Mouse (Mus musculus): ENCODE data around the gene Trak2.
A peak's percentile ranks its signal among the peaks of the same experiment; 100 is the strongest.
"Not testable (repeated sequence)": the region's sequence is repeated elsewhere in the genome, so short reads cannot be mapped to it uniquely, and the experiment has no call there.

Gene Trak2

DNA sequence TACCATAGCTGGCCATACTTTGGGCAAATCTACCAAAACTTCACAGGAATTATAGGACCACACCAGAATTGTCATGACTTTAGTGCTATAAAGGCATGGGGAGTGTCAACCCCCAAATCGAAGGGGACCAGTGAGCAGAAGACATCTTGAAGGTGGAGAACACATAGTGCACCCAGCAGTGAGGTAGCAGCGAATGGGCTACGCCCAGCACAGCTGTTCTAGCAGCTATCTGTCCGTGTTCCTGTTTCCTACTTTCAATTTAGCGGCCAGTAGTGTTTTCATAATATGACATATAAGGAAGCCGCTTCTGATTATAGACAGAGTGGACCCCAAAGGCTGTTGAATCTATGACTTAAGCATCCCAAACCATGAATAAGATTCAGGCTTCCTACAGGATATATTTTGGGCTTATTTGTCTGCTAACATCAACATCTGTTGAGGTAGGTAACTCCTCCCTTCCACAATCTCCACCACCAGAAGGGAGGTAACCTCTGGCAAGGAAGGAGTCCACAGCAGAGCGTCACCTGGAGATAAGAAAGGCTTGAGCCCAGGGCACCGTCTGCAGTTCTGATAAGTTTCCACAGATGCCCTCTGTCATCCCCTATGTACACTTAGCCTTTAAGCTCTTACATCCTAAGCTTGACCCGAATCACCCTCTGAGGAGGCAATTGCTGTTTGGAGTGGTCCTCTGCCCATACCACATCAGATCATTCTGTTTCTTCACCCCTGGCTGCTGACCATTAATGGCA is 19.4 kb downstream of the Trak2 start:
- peak; percentile 87 for DNase-seq (ENCODE audit: low read depth, low spot score)

DNA sequence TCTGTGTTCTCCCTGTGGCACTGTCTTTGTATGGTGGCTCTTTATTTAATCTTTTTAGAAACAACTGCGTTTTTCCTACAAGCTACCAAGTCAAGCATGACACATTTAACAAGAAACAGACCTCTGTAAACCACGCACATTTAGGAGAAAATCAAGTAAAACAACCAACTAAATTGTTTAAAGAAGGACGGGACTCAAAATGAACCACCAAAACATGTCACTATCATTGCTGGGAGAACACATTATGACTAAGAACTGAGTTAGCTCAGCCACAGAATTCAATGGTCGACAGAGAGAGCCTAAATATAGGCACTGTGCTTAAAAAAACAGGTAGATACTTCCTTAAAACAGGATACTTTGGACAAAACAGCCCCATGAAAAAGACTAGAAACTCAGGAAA is 20.2 kb downstream of the Trak2 start:
- DNase-seq (ENCODE audit: low read depth, low spot score), result no peak

DNA sequence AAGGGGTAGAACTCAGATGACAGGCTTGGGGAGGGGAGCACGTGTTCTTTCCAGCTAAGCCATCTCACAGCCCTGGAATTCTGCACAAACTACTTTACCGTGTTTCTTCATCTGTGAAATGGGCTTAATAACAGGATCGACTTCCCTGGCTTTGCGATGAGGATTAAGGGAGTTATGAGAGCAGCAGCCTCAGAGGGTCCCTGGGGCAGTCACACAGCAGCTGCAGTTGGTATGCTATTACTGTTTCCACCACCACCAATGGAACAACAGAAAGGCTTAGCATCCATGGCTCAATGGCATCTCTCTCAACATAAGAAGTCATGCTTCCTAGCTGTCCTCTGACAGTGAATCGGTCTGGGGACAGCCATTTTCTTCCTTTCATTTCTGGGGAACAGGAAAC is 20.7 kb downstream of the Trak2 start:
- no peak for DNase-seq (ENCODE audit: low read depth, low spot score)

DNA sequence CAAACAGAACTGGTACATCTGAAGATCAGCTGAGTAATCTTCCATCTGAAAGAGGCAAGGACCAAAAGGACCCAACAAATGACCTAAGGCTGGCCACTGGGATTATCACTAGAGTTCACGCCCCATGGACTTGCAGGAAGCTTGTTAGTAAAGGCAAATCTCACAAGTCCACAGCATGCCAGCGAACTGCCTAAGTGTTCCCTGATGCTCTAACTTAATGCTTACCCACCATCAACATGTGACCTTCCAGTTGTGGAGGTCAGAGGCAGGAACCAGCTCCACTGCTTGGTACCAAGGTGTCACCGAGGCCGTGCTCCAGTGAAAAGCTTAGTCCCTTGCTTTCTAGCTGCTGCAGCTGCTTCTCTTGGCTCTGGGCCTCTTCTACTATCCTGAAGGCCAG is 21.4 kb downstream of the Trak2 start:
- no peak for DNase-seq (ENCODE audit: low read depth, low spot score)

DNA sequence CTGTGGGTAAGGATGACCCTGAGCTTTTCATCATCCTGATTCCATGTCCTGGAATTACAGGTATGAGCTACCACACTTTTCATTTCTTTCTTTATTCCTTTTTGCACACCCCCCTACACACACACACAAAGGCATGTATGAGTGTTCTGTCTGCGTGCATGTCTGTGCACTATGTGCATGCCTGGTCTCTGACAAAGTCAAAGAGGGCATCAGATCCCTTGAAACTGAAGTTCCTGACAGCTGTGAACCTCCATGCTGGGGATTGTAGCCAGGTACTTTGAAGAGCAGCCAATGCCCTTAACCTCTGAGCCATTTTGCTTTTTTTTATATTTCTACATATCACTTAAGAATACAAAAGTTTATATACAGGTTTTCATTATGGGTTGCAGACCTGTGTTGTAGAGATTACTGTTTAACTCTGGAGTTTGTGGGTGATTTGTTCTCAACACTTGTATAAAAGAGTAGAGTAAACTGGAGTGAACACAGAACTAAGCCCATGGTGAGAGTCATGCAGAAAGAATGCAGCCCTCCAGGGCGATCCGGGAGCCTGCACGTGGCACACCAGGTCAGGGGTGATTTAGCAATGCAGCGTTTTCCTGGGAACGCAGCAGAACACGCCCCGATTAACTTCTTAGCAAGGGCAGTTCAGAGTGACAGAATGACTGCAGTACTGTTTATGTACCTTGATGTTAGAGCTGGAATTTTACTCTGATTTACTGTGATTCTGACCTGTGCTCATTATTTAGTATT is 22.2 kb downstream of the Trak2 start:
- no peak for DNase-seq (ENCODE audit: low read depth, low spot score)

DNA sequence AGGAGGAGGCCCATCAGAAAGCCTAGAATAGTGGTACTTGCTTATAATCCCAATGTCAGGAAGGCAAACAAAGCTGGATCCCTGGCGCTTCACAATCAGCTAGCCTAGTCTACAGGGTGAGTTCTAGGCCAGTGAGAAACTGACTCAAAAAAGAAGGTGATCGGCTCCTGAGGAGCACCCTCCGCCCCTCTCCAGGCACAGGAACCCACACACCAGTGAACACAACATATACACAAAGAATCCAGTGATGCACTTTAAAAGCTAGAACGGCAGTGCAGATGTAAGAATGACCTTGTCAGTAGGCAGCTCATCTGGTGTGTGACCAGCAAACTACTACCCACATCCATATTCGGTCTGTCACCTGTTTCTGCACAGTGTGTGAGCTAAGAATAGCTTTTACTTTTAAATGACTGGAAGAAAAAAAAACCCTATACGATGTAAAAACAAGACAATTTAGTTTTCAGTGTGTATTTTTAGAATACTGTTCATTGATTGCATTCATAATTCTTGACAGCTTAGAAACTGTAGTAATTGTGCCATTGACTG is 23.6 kb downstream of the Trak2 start:
- DNase-seq (ENCODE audit: low read depth, low spot score), result peak; percentile 78

DNA sequence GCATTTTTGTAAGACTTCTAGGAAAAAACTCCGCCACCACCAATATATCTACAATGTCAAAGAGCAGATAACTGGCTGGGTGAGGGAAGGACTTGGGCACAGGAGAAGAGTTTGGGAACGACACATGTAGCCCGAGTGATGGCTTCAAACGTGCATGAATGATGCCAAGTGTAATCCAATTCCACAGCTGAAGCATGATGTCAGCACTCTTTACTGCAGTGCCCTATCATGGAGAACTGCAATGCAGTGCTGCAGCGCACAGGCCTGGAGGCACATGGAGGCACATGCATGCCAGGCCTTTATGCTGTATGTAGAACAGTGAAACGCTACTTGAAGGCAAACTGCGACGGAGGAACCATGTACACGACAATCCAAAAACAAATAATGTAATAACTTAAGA is 26.5 kb downstream of the Trak2 start:
- no peak for DNase-seq (ENCODE audit: low read depth, low spot score)

DNA sequence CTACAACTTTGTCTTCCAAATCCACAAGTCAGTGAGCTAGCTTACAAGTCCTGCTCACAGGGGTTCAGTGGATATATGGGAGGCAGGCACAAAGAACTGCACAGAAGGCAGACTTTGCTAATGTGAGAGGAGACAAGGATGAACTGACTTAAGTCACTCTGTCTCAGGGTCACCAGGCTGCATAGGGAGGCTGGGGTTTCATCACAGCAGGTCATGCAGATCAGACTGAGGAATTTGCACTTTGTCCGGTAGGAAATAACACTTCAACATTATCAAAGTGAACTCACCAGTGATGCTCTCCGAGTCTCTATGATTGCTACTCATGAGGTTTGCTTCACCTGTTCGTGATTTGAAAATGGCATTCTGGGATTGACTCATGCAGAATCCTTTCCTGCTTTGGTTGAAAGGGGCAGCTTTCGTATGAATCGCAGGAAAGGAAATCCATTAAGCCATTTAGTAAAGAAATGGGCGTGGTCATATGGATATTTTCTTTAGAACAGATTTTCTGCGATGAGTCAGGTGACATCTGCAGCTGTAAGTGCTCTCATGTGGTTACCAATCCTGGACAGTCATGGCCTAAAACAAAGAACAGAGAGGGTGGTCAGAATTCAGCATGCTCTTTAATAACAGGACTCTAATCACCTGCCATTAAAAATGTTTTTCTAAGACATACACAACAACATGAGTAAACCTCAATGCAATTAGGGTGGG is 27.1 kb downstream of the Trak2 start:
- no peak for DNase-seq (ENCODE audit: low read depth, low spot score)

DNA sequence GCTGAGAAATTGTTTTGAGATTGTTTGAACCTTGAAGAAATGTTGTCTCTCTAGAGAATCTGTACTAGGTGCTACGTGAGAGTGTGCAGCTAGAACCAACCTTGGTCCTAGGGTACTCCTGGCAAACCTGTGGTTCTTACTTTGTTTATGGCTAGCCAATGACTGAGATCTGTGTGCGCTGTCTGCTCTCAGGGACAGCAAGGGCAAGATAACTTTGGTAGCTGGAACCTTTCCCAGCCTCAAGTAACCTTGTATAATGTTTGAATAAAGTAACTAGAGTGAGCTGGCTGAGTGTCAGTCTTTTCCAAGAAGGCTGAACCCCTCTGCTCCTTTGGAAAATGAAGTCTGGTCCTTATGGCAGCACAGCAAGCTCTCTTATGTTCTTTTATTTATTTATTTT is 27.7 kb downstream of the Trak2 start:
- DNase-seq (ENCODE audit: low read depth, low spot score), result no peak

DNA sequence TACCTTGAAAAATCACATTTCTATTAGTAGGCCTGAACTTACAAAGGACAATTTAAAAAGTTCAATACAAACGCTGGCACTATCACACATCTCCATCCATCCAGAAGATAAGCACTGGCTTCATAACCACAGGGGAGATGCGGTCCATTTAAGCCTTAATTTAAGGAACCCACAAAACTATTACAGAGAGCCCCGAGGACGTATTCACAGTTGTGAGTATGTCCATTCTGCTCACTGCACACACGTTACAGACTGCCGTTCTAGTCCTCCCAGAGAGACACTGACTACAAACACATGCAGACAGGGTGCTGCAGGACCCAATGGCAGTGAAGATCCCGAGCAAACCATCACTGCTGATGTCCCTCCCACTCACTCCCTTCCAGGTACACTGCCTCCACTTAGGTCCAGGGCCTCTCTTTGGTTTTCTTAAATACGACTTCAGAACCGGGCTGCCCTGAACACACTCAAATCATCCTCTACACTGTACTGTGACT is 35.6 kb downstream of the Trak2 start:
- peak; percentile 78 for DNase-seq (ENCODE audit: low read depth, low spot score)

DNA sequence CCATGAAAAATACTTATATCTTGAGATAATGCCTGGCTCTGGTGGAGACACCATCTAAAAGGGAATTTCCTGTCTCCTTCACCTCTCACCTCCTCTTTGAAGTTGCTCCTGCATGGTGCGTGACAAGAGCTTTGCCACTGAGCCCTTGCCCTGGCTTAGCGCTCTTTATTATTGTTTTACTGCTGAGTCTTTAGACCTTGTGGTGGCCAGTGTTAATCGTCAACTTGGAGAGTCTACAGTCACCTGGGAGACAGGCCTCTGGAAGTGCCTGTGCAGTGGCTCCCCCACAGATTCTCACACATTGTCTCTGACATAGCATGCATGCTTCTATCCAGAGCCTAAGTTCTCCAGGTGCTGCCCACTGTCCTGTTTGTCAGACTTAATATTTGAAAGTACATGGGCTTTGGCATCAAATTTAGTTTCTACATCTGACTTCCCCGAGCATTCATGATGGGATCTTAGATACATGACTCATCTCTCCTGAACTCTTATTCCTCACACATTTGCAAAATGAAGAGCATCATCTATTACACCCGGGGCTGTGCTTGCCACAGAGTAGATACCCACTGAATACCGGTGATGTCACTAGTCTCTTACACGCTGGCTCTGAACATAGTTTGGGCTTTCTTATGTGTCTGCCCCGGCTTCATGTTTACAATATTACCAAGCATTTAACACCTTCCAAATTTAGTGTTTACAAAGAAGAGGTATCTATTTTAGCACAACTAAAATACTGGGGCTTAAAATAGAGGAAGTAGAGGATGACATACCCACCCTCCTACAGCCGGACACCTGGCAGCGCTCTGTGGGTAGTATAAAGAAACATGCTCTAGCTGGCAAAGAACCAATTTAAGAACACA is 36.3 kb downstream of the Trak2 start:
- DNase-seq (ENCODE audit: low read depth, low spot score), result no peak

DNA sequence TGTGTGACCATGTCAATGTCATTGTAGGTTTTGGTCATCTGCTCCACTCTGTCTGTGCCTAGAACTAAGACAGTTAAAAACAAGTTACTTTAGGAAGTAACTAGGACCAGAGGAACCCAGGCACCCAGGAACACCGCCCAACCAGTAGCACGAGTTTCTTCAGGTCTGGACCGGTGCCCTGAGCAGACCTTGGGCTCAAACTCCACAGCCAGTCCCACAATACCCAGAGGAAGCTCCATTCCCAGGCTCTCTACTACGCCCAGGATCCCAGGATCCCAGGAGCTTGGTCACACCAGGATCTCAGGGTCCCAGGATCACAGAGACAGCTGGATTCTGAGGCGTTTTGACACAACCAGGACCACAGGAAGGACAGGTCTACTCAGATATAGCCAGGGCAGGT is 46.6 kb downstream of the Trak2 start:
- DNase-seq (ENCODE audit: low read depth, low spot score), result no peak

DNA sequence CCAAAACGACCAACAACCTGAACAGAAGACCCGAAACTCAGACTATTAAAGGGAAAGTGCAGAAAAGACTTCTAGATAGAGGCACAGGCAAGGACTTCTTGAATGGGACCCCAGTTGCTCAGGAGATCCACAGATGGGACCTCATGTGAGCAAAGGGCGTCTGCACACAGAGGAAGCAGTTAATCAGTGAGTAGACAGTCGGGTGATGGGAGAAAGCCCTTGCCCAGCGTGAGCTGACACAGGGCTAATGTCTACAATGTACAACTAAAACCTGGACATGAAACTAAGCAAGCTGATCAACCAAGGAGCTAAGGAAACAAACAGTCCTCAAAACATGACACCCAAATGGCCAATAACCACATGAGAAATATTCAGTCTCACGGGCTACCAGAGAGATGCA is 55.7 kb downstream of the Trak2 start:
- DNase-seq (ENCODE audit: low read depth, low spot score), result no peak

DNA sequence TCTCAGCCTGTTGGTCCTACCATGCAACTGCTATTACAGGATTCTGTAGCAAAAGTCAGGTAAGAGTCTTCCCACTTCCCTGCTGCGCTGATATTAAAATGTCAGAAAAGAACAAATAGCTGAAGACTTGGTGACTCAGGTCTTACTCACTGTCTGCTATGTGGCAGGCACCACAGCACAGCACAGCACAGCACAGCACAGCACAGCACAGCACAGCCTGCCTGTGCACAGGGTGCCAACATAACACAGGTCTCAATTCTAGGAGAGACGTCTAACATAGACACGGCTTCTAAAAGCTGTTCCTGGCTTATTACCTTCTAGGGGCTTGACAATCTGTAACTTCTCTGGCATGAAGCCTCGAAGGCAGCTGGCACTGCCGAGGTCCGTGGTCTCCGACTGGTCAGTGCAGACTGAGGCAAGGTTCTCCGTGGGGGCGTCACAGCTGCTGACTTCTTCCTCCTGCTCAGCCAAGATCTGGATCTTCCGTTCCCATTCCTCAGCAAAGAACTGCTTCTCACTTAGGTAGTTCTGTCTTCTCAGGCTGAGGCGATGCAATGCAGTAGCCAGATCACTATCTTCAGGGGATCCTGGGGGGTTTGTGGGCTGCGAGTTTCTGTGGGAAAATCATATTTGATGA is 63.5 kb downstream of the Trak2 start:
- DNase-seq (ENCODE audit: low read depth, low spot score), result no peak

DNA sequence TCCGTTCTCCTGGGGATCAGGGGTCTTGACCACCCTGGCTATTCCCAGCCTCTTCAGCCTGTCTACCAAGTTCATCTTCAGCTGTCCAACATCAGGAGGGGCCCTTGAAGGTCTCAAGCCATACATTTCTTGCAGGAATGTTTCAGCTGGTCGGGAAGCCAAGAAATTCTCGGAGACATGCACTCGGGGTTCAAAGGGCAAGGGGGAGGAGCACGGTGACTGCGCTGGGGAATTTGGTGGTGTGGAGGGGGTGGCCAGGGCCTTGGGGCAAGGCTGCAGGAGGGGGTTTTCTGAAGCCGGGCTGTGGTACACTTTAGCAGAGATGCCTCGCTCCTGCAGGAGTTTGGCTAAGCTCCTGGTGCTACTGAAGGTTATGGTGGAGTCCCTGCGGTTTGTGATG is 69.5 kb downstream of the Trak2 start:
- no peak for DNase-seq (ENCODE audit: low read depth, low spot score)

DNA sequence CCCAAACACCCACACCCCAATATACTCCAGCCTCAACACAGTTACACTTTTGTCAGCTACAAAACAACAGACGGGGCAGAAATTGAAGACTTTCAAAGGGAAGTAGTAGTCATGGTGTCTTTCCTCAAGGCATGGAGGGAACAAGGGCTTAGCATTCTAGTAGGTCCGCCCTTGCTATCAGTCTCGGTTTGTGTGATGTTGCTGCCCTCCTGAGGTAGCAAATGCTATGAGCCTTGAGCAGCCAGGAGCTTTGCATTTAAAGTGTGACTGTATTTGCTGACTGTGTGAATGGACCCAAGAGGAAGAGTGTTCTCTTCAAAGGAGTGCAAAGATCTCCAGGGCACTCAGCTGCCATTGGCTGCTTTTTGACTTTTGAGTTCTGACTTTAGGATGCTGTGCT is 75.7 kb downstream of the Trak2 start:
- DNase-seq (ENCODE audit: low read depth, low spot score), result not testable (repeated sequence)

DNA sequence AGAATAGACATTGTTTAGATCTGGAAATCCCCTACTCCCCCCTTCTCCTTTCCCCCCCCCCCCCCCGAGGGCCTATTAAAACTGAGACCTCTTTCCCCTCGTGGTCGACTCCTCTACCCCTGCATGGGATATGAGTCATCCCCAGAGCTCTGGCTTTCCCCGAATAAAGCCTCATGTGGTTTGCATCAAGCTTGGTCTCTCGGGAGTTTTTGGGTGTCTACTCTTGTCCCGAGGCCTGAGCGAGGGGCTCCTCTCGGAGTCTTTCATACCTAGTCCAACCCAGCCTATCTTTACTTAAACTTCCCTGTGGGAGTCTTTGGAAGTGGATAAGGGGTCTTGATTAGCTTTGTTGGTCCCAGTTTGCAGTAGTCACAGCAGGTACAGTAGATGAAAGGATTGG is 80.8 kb downstream of the Trak2 start:
- DNase-seq (ENCODE audit: low read depth, low spot score), result not testable (repeated sequence)

DNA sequence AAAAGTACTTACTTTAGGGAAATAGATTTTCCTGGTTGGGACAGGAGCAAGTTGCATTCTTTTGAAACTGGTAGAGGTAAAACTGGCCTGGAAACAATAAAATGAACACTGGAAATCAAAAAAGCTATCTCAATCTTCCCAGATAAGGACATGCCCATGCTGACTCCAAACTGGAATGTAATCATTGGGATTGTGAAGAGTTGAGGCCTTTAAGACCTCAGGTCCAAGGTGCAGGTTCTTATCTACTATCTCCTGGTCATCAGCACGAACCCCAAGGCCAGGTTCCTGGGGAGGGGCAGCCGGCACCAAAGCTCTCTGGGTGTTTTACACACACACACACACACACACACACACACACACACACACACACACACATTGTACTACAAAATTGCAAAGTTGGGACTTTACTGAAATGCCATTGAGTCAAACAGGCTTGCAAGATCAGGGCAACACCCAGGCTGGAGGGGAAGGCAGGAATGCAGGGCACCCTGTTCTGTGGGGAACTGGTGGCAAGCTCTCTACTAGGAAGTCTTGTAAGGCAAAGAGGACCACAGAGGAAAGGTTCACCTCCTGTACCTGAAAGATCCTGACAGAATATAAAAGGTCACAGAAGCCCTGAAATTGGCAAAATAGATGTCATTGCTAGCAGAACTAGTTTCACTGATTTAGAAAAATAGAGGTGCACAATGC is 81.6 kb downstream of the Trak2 start:
- not testable (repeated sequence) for DNase-seq (ENCODE audit: low read depth, low spot score)

DNA sequence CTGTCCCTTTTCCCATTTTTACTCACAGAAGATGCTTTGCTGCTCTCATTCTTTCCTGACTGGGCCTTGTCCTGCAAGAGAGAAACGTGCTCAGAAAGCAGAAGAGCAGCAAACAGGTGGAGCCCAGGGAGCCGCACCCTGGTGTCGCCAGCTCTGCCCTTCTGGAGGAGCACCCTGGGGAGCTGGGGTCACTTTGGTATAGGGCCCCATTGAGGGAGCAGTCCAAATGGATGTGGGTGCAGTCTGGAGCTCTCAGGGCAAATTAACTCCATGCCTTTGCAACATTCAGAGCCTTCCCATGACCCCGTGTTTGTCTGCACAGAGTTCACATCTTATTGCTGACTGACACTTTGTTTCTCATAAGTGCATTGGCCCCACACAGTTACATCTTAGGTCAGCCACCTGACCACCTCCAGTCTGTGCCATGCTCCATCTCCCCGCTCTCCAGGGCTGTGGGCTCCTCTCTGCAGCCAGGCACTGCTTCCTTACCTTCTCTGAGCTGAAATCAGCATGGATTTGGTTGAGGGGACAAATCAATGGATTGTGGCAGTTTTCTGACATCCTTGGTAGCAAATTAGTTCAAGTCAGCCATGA is 82.4 kb downstream of the Trak2 start:
- not testable (repeated sequence) for DNase-seq (ENCODE audit: low read depth, low spot score)

All from A20 (cell line).